Mouse (Mus musculus) stomach, embryonic 16.5 days (tissue): ENCODE measurements at regions not wholly inside any gene's neighbourhood (a gene's known extent, or its start where the extent isn't known, plus 50 kb on each side); places are given as distances from the start of the nearest gene placed in this dataset.
"Not testable (repeated sequence)": the region's sequence is repeated elsewhere in the genome, so short reads cannot be mapped to it uniquely, and the experiment has no call there.

Experiments used
- ATAC-seq: fragments of 200-750 bp; cut with Nextera tagmentation; 2 replicates; pipeline ENCODE4 v1.8.0; 2017; ENCODE audit warnings: moderate number of reproducible peaks, moderate TSS enrichment; ENCODE audit not compliant: insufficient read depth, low FRiP score
- H3K27ac ChIP-seq: fragments of 300-500 bp; sonication (generic); 2 replicates; pipeline ENCODE4 v1.5.1; 2014; ENCODE audit warnings: low read length
- H3K27me3 ChIP-seq: fragments of 300-500 bp; sonication (generic); 2 replicates; pipeline ENCODE4 v1.6.1; 2014; ENCODE audit warnings: low read length, control low read depth, mixed read lengths; ENCODE audit not compliant: control insufficient read depth, insufficient read depth
- H3K36me3 ChIP-seq: fragments of 300-500 bp; sonication (generic); 2 replicates; pipeline ENCODE4 v1.6.1; 2014; ENCODE audit warnings: low read length; ENCODE audit not compliant: control insufficient read depth, insufficient read depth
- H3K4me1 ChIP-seq: fragments of 300-500 bp; sonication (generic); 2 replicates; pipeline ENCODE4 v1.6.1; 2014; ENCODE audit warnings: low read length, control low read depth, mixed read lengths; ENCODE audit not compliant: control insufficient read depth, insufficient read depth
- H3K4me2 ChIP-seq: fragments of 300-500 bp; sonication (generic); 2 replicates; pipeline ENCODE4 v1.6.1; 2014; ENCODE audit warnings: low read depth, low read length, mixed read lengths
- H3K4me3 ChIP-seq: fragments of 300-500 bp; sonication (generic); replicated peaks from 2 replicates; pipeline ENCODE4 v1.5.1; 2014; ENCODE audit warnings: mild to moderate bottlenecking, low read length
- H3K9ac ChIP-seq: fragments of 300-500 bp; sonication (generic); 2 replicates; pipeline ENCODE4 v1.6.1; 2014; ENCODE audit warnings: low read length
- H3K9me3 ChIP-seq: fragments of 300-500 bp; sonication (generic); replicated peaks from 2 replicates; pipeline ENCODE4 v1.6.1; 2016; ENCODE audit warnings: low read length, control low read depth; ENCODE audit not compliant: control insufficient read depth
- WGBS: fragments of 180-500 bp; shearing (Covaris S2); extraction: QIAGEN DNeasy Blood & Tissue Kit; methylation state at CpG from one replicate; pipeline ENCODE4 v1.1.7; 2014; 5-methylcytosine and 5-hydroxymethylcytosine counted together

- not testable (repeated sequence) for H3K27ac ChIP-seq, H3K9ac ChIP-seq, H3K4me1 ChIP-seq, H3K4me2 ChIP-seq, H3K36me3 ChIP-seq, H3K27me3 ChIP-seq, H3K4me3 ChIP-seq, ATAC-seq, H3K9me3 ChIP-seq
- 96% methylated on average over 8 of the region's 19 CpGs for WGBS
Observed at GRCm38 (mm10) chr10:99339291-99339912, 76.4 kb downstream of the Dusp6 start.

- 100% methylated on average over 6 of the region's 25 CpGs for WGBS
- not testable (repeated sequence) for ATAC-seq, H3K4me2 ChIP-seq, H3K9ac ChIP-seq, H3K27me3 ChIP-seq, H3K36me3 ChIP-seq, H3K27ac ChIP-seq, H3K4me3 ChIP-seq, H3K9me3 ChIP-seq, H3K4me1 ChIP-seq
Observed at GRCm38 (mm10) chr10:99340057-99340456, 77.0 kb downstream of the Dusp6 start.

GRCm38 (mm10) chr10:99349125-99349716 lies 86.2 kb downstream of the Dusp6 start:
- Histone ChIP-seq H3K4me3 (no peak overlapping the region), H3K27ac (no peak overlapping the region), H3K9ac (no peak overlapping the region), H3K9me3 (no peaks in the 10 kb centered on the region), H3K4me2 (no peak overlapping the region), H3K36me3 (no peaks in the 10 kb centered on the region), H3K27me3 (no peaks in the 10 kb centered on the region), H3K4me1 (no peaks in the 10 kb centered on the region)
- WGBS: 58% methylated on average over 3 of the region's 3 CpGs
- ATAC-seq: no peak

GRCm38 (mm10) chr10:99353541-99354292 lies 90.7 kb downstream of the Dusp6 start:
- no peak overlapping the region for H3K9ac ChIP-seq
- H3K36me3 ChIP-seq: no peaks in the 10 kb centered on the region
- WGBS: 46% methylated on average over 18 of the region's 18 CpGs
- H3K27ac ChIP-seq: peak overlapping the region; percentile 10; the same call in 1 of the 2 replicates
- no peaks in the 10 kb centered on the region for H3K4me1 ChIP-seq
- no peaks in the 10 kb centered on the region for H3K9me3 ChIP-seq
- no peak overlapping the region for H3K4me3 ChIP-seq
- no peak for ATAC-seq
- H3K27me3 ChIP-seq: no peaks in the 10 kb centered on the region
- H3K4me2 ChIP-seq: no peak overlapping the region

GRCm38 (mm10) chr10:99354352-99354751 lies 91.3 kb downstream of the Dusp6 start:
- Histone ChIP-seq H3K4me1 (no peaks in the 10 kb centered on the region), H3K9me3 (no peaks in the 10 kb centered on the region), H3K4me2 (no peak overlapping the region), H3K36me3 (no peaks in the 10 kb centered on the region), H3K27ac (0 out of 2 replicates have a peak overlapping the region, but pooled peaks have one; percentile 10), H3K27me3 (no peaks in the 10 kb centered on the region), H3K9ac (no peak overlapping the region), H3K4me3 (no peak overlapping the region)
- no peak for ATAC-seq
- WGBS: 83% methylated on average over 2 of the region's 2 CpGs

GRCm38 (mm10) chr10:99355303-99355702 lies 92.3 kb downstream of the Dusp6 start:
- ATAC-seq: no peak
- H3K4me3 ChIP-seq: no peak overlapping the region
- no peak overlapping the region for H3K9ac ChIP-seq
- H3K4me1 ChIP-seq: no peaks in the 10 kb centered on the region
- H3K4me2 ChIP-seq: no peak overlapping the region
- H3K9me3 ChIP-seq: no peaks in the 10 kb centered on the region
- no peaks in the 10 kb centered on the region for H3K36me3 ChIP-seq
- no peak overlapping the region for H3K27ac ChIP-seq
- WGBS: 88% methylated on average over 4 of the region's 4 CpGs
- no peaks in the 10 kb centered on the region for H3K27me3 ChIP-seq

- H3K4me1 ChIP-seq: no peaks in the 10 kb centered on the region
- no peak overlapping the region for H3K4me3 ChIP-seq
- no peak overlapping the region for H3K27ac ChIP-seq
- 72% methylated on average over 5 of the region's 5 CpGs for WGBS
- H3K9me3 ChIP-seq: no peaks in the 10 kb centered on the region
- H3K9ac ChIP-seq: no peak overlapping the region
- H3K36me3 ChIP-seq: no peaks in the 10 kb centered on the region
- H3K4me2 ChIP-seq: no peak overlapping the region
- H3K27me3 ChIP-seq: no peaks in the 10 kb centered on the region
- no peak for ATAC-seq
Observed at GRCm38 (mm10) chr10:99356221-99356620, 93.2 kb downstream of the Dusp6 start.

- Histone ChIP-seq H3K27me3 (no peaks in the 10 kb centered on the region), H3K4me2 (no peak overlapping the region), H3K9ac (no peak overlapping the region), H3K4me1 (no peaks in the 10 kb centered on the region), H3K36me3 (no peaks in the 10 kb centered on the region), H3K27ac (no peak overlapping the region), H3K9me3 (no peaks in the 10 kb centered on the region), H3K4me3 (no peak overlapping the region)
- no peak for ATAC-seq
- 79% methylated on average over 3 of the region's 3 CpGs for WGBS
Observed at GRCm38 (mm10) chr10:99356883-99357282, 93.9 kb downstream of the Dusp6 start.

GRCm38 (mm10) chr10:99357347-99357746 lies 94.3 kb downstream of the Dusp6 start:
- Histone ChIP-seq H3K27me3 (no peaks in the 10 kb centered on the region), H3K4me1 (no peaks in the 10 kb centered on the region), H3K27ac (no peak overlapping the region), H3K4me2 (no peak overlapping the region), H3K36me3 (no peaks in the 10 kb centered on the region), H3K9ac (no peak overlapping the region), H3K9me3 (no peaks in the 10 kb centered on the region), H3K4me3 (no peak overlapping the region)
- no peak for ATAC-seq
- 69% methylated on average over 4 of the region's 4 CpGs for WGBS
